Mouse (Mus musculus): ENCODE data around the gene Pmm1. TPM values are rescaled to one million over a fixed set of nuclear protein-coding genes. Genes with fewer than 3 reads are reported as not detected.
A peak's percentile ranks its signal among the peaks of the same experiment; 100 is the strongest.
"Not testable (repeated sequence)": the region's sequence is repeated elsewhere in the genome, so short reads cannot be mapped to it uniquely, and the experiment has no call there.

Pmm1 gene
- polyA plus RNA-seq, 2 experiments = 17.6 to 22.6 TPM

DNA sequence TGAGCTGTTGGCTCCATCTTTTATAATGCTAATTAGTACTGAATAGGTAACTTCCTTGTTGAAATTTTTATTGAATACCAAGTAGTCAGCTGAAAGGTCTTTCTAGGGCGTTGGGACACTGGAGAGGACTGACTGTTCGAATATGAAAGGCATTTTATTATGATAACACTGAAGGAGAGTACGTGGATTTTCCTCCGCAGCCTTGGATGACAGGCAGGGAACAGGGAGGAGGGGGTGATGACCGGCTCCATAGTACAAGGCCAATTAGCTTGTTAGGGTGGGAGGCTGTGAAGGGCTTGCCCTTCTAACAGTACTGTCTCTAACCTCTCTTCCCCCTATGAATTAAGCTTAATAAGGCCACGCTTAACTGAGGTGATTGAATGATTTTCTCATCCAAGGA is 8.9 kb upstream of the Pmm1 start:
- not testable (repeated sequence) for H3K9ac ChIP-seq (replicated peaks); H3K4me1 ChIP-seq (replicated peaks; ENCODE audit: control insufficient read depth in 2 of 2, insufficient read depth in 2 of 2, low read length in 1 of 2); H3K36me3 ChIP-seq (replicated peaks; ENCODE audit: control insufficient read depth, insufficient read depth, low read depth); H3K9me3 ChIP-seq (ENCODE audit: control insufficient read depth, low read length); H3K27me3 ChIP-seq (ENCODE audit: control insufficient read depth, insufficient read depth, low read length); DNase-seq (ENCODE audit: low read depth in 3 of 3, low spot score in 3 of 3); ATAC-seq (ENCODE audit: insufficient read depth); H3K27ac ChIP-seq; H3K4me3 ChIP-seq (ENCODE audit: insufficient read depth in 1 of 2, low read depth in 2 of 2, low read length in 2 of 2)
- peak overlapping the region; percentile 11; the same call in 1 of the 2 replicates for H3K4me2 ChIP-seq (ENCODE audit: low read depth)
- 77% methylated on average over 6 of the region's 6 CpGs for WGBS (ENCODE audit: insufficient replicate concordance)

DNA sequence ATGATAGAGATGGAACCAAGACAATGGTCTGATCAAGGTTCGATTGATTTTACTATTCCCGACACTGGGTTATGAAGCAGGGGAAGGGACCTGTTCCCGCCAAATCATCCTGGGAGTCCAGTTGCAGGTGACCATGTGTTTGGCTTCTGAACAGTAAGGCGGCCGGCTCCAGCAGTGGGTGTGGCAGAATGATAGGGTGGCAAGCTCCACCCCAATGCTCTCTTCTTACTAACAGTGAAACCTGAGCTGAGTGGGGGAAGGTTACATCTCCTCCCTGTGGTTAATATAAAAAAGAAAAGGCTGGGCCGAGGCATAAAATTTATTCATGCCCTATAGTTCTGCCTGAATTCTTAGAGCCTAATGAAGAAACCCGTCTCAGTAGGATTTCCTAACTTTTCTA is 8.4 kb upstream of the Pmm1 start:
- peak overlapping the region; percentile 11; the same call in 1 of the 2 replicates for H3K4me2 ChIP-seq (ENCODE audit: low read depth)

DNA sequence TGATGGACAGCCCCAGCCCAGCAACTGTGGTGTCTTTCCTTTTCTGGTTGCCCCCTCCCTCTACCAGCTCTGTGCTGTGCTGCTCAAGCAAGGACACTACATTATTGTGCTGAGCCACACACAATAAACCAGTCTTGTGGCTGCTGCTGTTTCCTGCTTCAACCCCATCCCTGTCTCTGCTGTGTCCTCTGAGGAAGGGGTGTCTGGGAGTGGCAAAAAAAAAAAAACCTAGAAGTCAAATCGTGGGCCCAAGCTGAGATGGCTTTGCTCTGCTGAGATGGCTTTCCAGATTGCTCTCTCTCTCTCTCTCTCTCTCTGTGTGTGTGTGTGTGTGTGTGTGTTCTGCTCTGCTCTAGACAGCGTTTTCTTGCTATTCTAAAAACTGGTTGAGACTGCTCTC is 7.7 kb upstream of the Pmm1 start:
- TF ChIP-seq CTCF (IDR thresholded peaks at IDR 0.05; ENCODE audit: low read depth) (no peak), EP300 (IDR thresholded peaks at IDR 0.05; ENCODE audit: low read depth) (no peak)
- no peak for ATAC-seq (ENCODE audit: insufficient read depth)
- no peaks in the 10 kb centered on the region for H3K27me3 ChIP-seq (ENCODE audit: control insufficient read depth, insufficient read depth, low read length)
- no peak overlapping the region for H3K9ac ChIP-seq (replicated peaks)
- DNase-seq (ENCODE audit: low read depth in 3 of 3, low spot score in 3 of 3) = no peak
- H3K36me3 ChIP-seq (replicated peaks; ENCODE audit: control insufficient read depth, insufficient read depth, low read depth) = no peaks in the 10 kb centered on the region
- H3K27ac ChIP-seq = no peak overlapping the region
- H3K4me1 ChIP-seq (replicated peaks; ENCODE audit: control insufficient read depth in 2 of 2, insufficient read depth in 2 of 2, low read length in 1 of 2) = peaks cover 8 to 9% of the 10 kb centered on the region in 2 experiments
- H3K4me2 ChIP-seq (ENCODE audit: low read depth) = no peak overlapping the region
- WGBS (ENCODE audit: insufficient replicate concordance) = 43% methylated on average over 2 of the region's 2 CpGs
- H3K4me3 ChIP-seq (ENCODE audit: insufficient read depth in 1 of 2, low read depth in 2 of 2, low read length in 2 of 2) = no peak overlapping the region
- no peaks in the 10 kb centered on the region for H3K9me3 ChIP-seq (ENCODE audit: control insufficient read depth, low read length)

More for the DNA sequence above, 8.4 kb upstream of the Pmm1 start:
- Histone ChIP-seq H3K4me1 (replicated peaks; ENCODE audit: control insufficient read depth in 2 of 2, insufficient read depth in 2 of 2, low read length in 1 of 2) (peaks cover 8 to 9% of the 10 kb centered on the region in 2 experiments), H3K9ac (replicated peaks) (no peak overlapping the region), H3K27me3 (ENCODE audit: control insufficient read depth, insufficient read depth, low read length) (no peaks in the 10 kb centered on the region), H3K36me3 (replicated peaks; ENCODE audit: control insufficient read depth, insufficient read depth, low read depth) (no peaks in the 10 kb centered on the region), H3K4me3 (ENCODE audit: insufficient read depth in 1 of 2, low read depth in 2 of 2, low read length in 2 of 2) (no peak overlapping the region), H3K27ac (no peak overlapping the region), H3K9me3 (ENCODE audit: control insufficient read depth, low read length) (no peaks in the 10 kb centered on the region)
- WGBS (ENCODE audit: insufficient replicate concordance) = 37% methylated on average over 7 of the region's 7 CpGs
- TF ChIP-seq CTCF (IDR thresholded peaks at IDR 0.05; ENCODE audit: low read depth) (no peak), EP300 (IDR thresholded peaks at IDR 0.05; ENCODE audit: low read depth) (no peak)
- DNase-seq (ENCODE audit: low read depth in 3 of 3, low spot score in 3 of 3) (peak in 1 of 3 experiments; percentile 27), ATAC-seq (ENCODE audit: insufficient read depth) (peak; percentile 66; the same call in 1 of the 2 replicates)

DNA sequence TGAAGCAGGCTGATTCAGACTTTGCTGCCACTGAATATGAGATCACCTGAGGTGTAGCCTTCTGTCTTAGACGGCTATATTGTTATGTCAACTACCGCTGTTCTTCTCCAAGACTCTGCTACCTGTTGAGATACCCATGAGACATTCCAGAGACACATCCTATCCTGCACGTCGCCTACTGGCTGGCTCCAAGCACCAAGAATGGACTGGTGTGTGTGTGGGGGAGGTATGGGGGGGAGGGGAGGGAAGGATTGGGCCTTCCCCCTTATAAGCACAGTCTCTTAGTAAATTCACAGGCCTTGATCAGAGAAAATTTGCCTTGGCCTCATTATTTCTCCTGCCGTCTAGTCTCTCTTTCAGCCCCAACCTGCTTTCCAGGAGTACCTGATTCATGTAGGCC is 7.1 kb upstream of the Pmm1 start:
- Histone ChIP-seq H3K4me3 (ENCODE audit: insufficient read depth in 1 of 2, low read depth in 2 of 2, low read length in 2 of 2) (no peak overlapping the region), H3K9ac (replicated peaks) (no peak overlapping the region), H3K27me3 (ENCODE audit: control insufficient read depth, insufficient read depth, low read length) (no peaks in the 10 kb centered on the region), H3K4me2 (ENCODE audit: low read depth) (no peak overlapping the region), H3K36me3 (replicated peaks; ENCODE audit: control insufficient read depth, insufficient read depth, low read depth) (no peaks in the 10 kb centered on the region), H3K27ac (no peak overlapping the region), H3K4me1 (replicated peaks; ENCODE audit: control insufficient read depth in 2 of 2, insufficient read depth in 2 of 2, low read length in 1 of 2) (peaks cover 8 to 9% of the 10 kb centered on the region in 2 experiments), H3K9me3 (ENCODE audit: control insufficient read depth, low read length) (no peaks in the 10 kb centered on the region)
- no peak for ATAC-seq (ENCODE audit: insufficient read depth)
- TF ChIP-seq CTCF (IDR thresholded peaks at IDR 0.05; ENCODE audit: low read depth) (no peak), EP300 (IDR thresholded peaks at IDR 0.05; ENCODE audit: low read depth) (no peak)
- WGBS (ENCODE audit: insufficient replicate concordance) = 81% methylated on average over 5 of the region's 5 CpGs
- no peak for DNase-seq (ENCODE audit: low read depth in 3 of 3, low spot score in 3 of 3)

DNA sequence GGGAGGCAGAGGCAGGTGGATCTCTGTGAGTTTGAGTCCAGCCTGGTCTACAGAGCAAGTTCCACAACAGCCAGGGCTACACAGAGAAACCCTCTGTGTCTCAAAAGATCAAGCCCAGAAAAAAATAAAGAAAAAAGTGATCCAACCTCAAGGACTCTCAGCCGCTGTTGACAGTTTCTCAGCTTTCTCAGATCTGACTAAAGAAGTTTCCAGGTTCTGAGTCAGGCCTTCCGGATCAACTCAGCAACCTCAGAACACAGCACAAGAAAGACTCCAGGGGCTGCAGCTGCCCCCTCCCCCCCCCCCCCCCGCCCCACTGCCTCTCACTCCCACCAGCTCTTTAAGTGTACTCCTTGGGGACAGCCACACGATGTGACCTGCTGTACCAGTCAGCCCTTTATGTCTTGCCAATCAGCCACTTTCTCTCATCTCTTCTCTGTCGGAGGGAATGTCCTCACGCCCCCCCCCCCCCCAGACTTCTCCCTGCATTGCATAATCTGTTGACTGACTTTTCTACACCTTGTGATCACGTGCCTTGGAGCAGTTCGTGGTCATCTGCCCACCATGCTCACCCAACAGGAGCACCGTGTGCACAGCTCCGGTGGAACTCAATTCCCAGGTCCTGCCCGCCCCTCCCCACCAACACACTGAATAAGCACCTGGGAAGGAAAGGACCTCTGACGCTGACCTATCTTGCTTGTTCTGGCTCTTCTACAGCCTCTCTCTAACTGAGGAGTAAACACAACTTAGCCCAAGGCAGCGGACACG is 5.5 kb upstream of the Pmm1 start:
- H3K27ac ChIP-seq = no peak overlapping the region
- no peaks in the 10 kb centered on the region for H3K9me3 ChIP-seq (ENCODE audit: control insufficient read depth, low read length)
- no peak overlapping the region for H3K9ac ChIP-seq (replicated peaks)
- 73% methylated on average over 11 of the region's 14 CpGs for WGBS (ENCODE audit: insufficient replicate concordance)
- ATAC-seq (ENCODE audit: insufficient read depth) = no peak
- DNase-seq (ENCODE audit: low read depth in 3 of 3, low spot score in 3 of 3) = no peak
- no peak overlapping the region for H3K4me3 ChIP-seq (ENCODE audit: insufficient read depth in 1 of 2, low read depth in 2 of 2, low read length in 2 of 2)
- peaks cover 12 to 13% of the 10 kb centered on the region in 2 experiments for H3K4me1 ChIP-seq (replicated peaks; ENCODE audit: control insufficient read depth in 2 of 2, insufficient read depth in 2 of 2, low read length in 1 of 2)
- TF ChIP-seq EP300 (IDR thresholded peaks at IDR 0.05; ENCODE audit: low read depth) = no peak
- no peak for TF ChIP-seq CTCF (IDR thresholded peaks at IDR 0.05; ENCODE audit: low read depth)
- H3K4me2 ChIP-seq (ENCODE audit: low read depth) = no peak overlapping the region
- H3K36me3 ChIP-seq (replicated peaks; ENCODE audit: control insufficient read depth, insufficient read depth, low read depth) = no peaks in the 10 kb centered on the region
- H3K27me3 ChIP-seq (ENCODE audit: control insufficient read depth, insufficient read depth, low read length) = no peaks in the 10 kb centered on the region
